In genomic region chr11:97825295-97825694, GRCm38 (mm10) we compare ENCODE assay signal across 11 mouse cellular contexts. TPM values are rescaled to one million over a fixed set of nuclear protein-coding genes. Genes with fewer than 3 reads are reported as not detected.
A peak's percentile ranks its signal among the peaks of the same experiment; 100 is the strongest.
DNase-seq lines count a peak whose midpoint lies in the region; ATAC-seq lines count a peak whose summit lies in the region.
"Had no signal": no experiment of that assay in that cellular context is flagged by ENCODE, and none has a peak within 500 bp of the region (broad histone marks: within the 10 kb centered on the region; RNA-seq: fewer than 3 reads in every experiment).

No protein-coding gene starts in this region.

- intact Hi-C loops in heart, postnatal 10 days (cut with DNase I) = no loop called here

- no peak for ATAC-seq in heart, embryonic 16.5 days (replicated peaks; ENCODE audit: extremely low read depth, insufficient read depth, low FRiP score)
- ATAC-seq in midbrain, embryonic 16.5 days = no peak

- no peak for DNase-seq in heart, adult 9 months (ENCODE audit: low spot score in 2 of 2)
- DNase-seq in right cerebral cortex, adult 18-20 months = peak; percentile 59
- DNase-seq in right cerebral cortex, postnatal 4 days = no peak
- peak; percentile 77 for DNase-seq in naive thymus-derived CD4-positive, alpha-beta T cell, adult 2 months (ENCODE audit: low read depth)
- DNase-seq in thymus, postnatal 4 days = peak; percentile 81
- no peak for DNase-seq in heart, postnatal 10 days

- peaks cover 27% of the 10 kb centered on the region for H3K36me3 ChIP-seq in heart, embryonic 16.5 days (ENCODE audit: control insufficient read depth, insufficient read depth)
- H3K36me3 ChIP-seq in midbrain, embryonic 16.5 days (ENCODE audit: control insufficient read depth, insufficient read depth, low read length) = peaks cover 25% of the 10 kb centered on the region

- H3K4me1 ChIP-seq in heart, embryonic 16.5 days (ENCODE audit: control insufficient read depth, insufficient read depth, low read length) = peaks cover 25% of the 10 kb centered on the region
- H3K4me1 ChIP-seq in midbrain, embryonic 16.5 days (ENCODE audit: control insufficient read depth, insufficient read depth, low read length) = no peaks in the 10 kb centered on the region

- H3K27ac ChIP-seq in heart, embryonic 16.5 days (ENCODE audit: low read length) = 0 out of 2 replicates have a peak overlapping the region, but pooled peaks have one; percentile 39
- no peak overlapping the region for H3K27ac ChIP-seq in midbrain, embryonic 16.5 days (ENCODE audit: low read length)
- H3K27ac ChIP-seq: heart, embryonic 10.5 days had no signal

- no peak overlapping the region for H3K9ac ChIP-seq in heart, embryonic 16.5 days (ENCODE audit: low read length)
- H3K9ac ChIP-seq in midbrain, embryonic 16.5 days (ENCODE audit: low read depth, low read length) = no peak overlapping the region

- WGBS in heart, embryonic 16.5 days = 76% methylated on average over 10 of the region's 10 CpGs
- WGBS in midbrain, embryonic 16.5 days = 89% methylated on average over 10 of the region's 10 CpGs

- H3K27me3 ChIP-seq in heart, embryonic 16.5 days (ENCODE audit: control insufficient read depth, insufficient read depth, low read length) = no peaks in the 10 kb centered on the region
- H3K27me3 ChIP-seq in midbrain, embryonic 16.5 days (ENCODE audit: control insufficient read depth, insufficient read depth, low read depth, low read length) = no peaks in the 10 kb centered on the region

- H3K4me2 ChIP-seq in heart, embryonic 16.5 days (ENCODE audit: low read depth, low read length) = no peak overlapping the region
- no peak overlapping the region for H3K4me2 ChIP-seq in midbrain, embryonic 16.5 days (ENCODE audit: low read length)

- no peaks in the 10 kb centered on the region for H3K9me3 ChIP-seq in heart, embryonic 16.5 days (replicated peaks; ENCODE audit: control insufficient read depth, low read length)
- H3K9me3 ChIP-seq in midbrain, embryonic 16.5 days (replicated peaks; ENCODE audit: control insufficient read depth, low read length, poor library complexity, severe bottlenecking) = no peaks in the 10 kb centered on the region
- H3K9me3 ChIP-seq: heart, embryonic 10.5 days had no signal

- no peak overlapping the region for H3K4me3 ChIP-seq in heart, embryonic 16.5 days (ENCODE audit: low read length)
- H3K4me3 ChIP-seq in midbrain, embryonic 16.5 days (ENCODE audit: low read depth, low read length) = no peak overlapping the region
- H3K4me3 ChIP-seq: heart, embryonic 10.5 days; myocyte had no signal

RNA-seq across cellular contexts. Expression of gene B230217C12Rik, which starts 15.3 kb away (rescaled TPM):
- 2.5 and 3.2 TPM in 2 replicates for polyA plus RNA-seq in heart, embryonic 16.5 days (2015; fragmentation: Nextera tagmentation; extraction: Ambion mirVana)
- 1 to 10 TPM in 1 of 2 experiments, under 1 TPM in 1; 0.84 to 1.0 TPM for total RNA-seq in heart, postnatal 10 days (2021)
- 36.7 and 43.8 TPM in 2 replicates for polyA plus RNA-seq in midbrain, embryonic 16.5 days (2015; fragmentation: Nextera tagmentation; extraction: Ambion mirVana)

RNA-seq across cellular contexts. Expression of gene Lasp1, which starts 26.5 kb away (rescaled TPM):
- polyA plus RNA-seq in heart, embryonic 16.5 days (2015; fragmentation: Nextera tagmentation; extraction: Ambion mirVana) = 52.9 and 59.0 TPM in 2 replicates
- total RNA-seq in heart, postnatal 10 days (2021) = 10 to 100 TPM; 74.9 to 76.4 TPM
- polyA plus RNA-seq in midbrain, embryonic 16.5 days (2015; fragmentation: Nextera tagmentation; extraction: Ambion mirVana) = 194 and 202 TPM in 2 replicates

RNA-seq across cellular contexts. Expression of gene Rpl23, which starts 43.1 kb away (rescaled TPM):
- 299 and 310 TPM in 2 replicates for polyA plus RNA-seq in heart, embryonic 16.5 days (2015; fragmentation: Nextera tagmentation; extraction: Ambion mirVana)
- total RNA-seq in heart, postnatal 10 days (2021) = 100 to 1,000 TPM; 677 to 703 TPM
- polyA plus RNA-seq in midbrain, embryonic 16.5 days (2015; fragmentation: Nextera tagmentation; extraction: Ambion mirVana) = 267 and 286 TPM in 2 replicates

RNA-seq across cellular contexts. Expression of gene 1700001P01Rik, which starts 49.6 kb away (rescaled TPM):
- 0.25 and 0.41 TPM in 2 replicates for polyA plus RNA-seq in heart, embryonic 16.5 days (2015; fragmentation: Nextera tagmentation; extraction: Ambion mirVana)
- not detected for total RNA-seq in heart, postnatal 10 days (2021)
- polyA plus RNA-seq in midbrain, embryonic 16.5 days (2015; fragmentation: Nextera tagmentation; extraction: Ambion mirVana) = 0.74 TPM in 1 of 2 replicates, not detected in the other
- polyA plus RNA-seq: large intestine, adult 2 months had no signal

RNA-seq across cellular contexts. Expression of gene Fbxo47, which starts 58.7 kb away (rescaled TPM):
- 0.65 and 0.97 TPM in 2 replicates for polyA plus RNA-seq in heart, embryonic 16.5 days (2015; fragmentation: Nextera tagmentation; extraction: Ambion mirVana)
- under 1 TPM; 0.55 to 0.69 TPM for total RNA-seq in heart, postnatal 10 days (2021)
- 0.56 and 0.78 TPM in 2 replicates for polyA plus RNA-seq in midbrain, embryonic 16.5 days (2015; fragmentation: Nextera tagmentation; extraction: Ambion mirVana)

Comparison
In these comparisons a context has a peak if more than half of its experiments do, and no peak if none do; other contexts are left out.
1. DNase-seq: peak in right cerebral cortex, adult 18-20 months (single experiment), naive thymus-derived CD4-positive, alpha-beta T cell, adult 2 months (single experiment) and thymus, postnatal 4 days (single experiment); none in heart, adult 9 months (0 of 2), right cerebral cortex, postnatal 4 days (single experiment) and heart, postnatal 10 days (0 of 2).